Mouse (Mus musculus): ENCODE data around the gene Tap1.
"Not testable (repeated sequence)": the region's sequence is repeated elsewhere in the genome, so short reads cannot be mapped to it uniquely, and the experiment has no call there.

The Tap1 gene

GRCm38 (mm10) chr17:34187261-34187916, at the start of gene Tap1, which contains the start of gene Psmb9:
Gene Tap1, plus strand, starts transcription at chr17:34187553.
Gene Psmb9, minus strand, starts transcription at chr17:34187764.
- DNase-seq: peak; percentile 100

GRCm38 (mm10) chr17:34137601-34138000, 49.8 kb upstream of the Tap1 start:
- no peak for DNase-seq

GRCm38 (mm10) chr17:34138655-34139054, 48.7 kb upstream of the Tap1 start:
- no peak for DNase-seq

GRCm38 (mm10) chr17:34139416-34139815, 47.9 kb upstream of the Tap1 start:
- DNase-seq: no peak

- no peak for DNase-seq
These were observed 47.1 kb upstream of the Tap1 start for GRCm38 (mm10) chr17:34140240-34140639.

GRCm38 (mm10) chr17:34141448-34141847, 45.9 kb upstream of the Tap1 start:
- DNase-seq: no peak

- no peak for DNase-seq
These were observed 44.8 kb upstream of the Tap1 start for GRCm38 (mm10) chr17:34142456-34143010.

- DNase-seq: peak; percentile 90
These were observed 44.3 kb upstream of the Tap1 start, which contains the start of gene H2-DMb2 for GRCm38 (mm10) chr17:34143033-34143432. Gene H2-DMb2, plus strand, starts transcription at chr17:34143307.

GRCm38 (mm10) chr17:34143461-34143860, 43.9 kb upstream of the Tap1 start:
- no peak for DNase-seq

- DNase-seq: not testable (repeated sequence)
These were observed 43.1 kb upstream of the Tap1 start for GRCm38 (mm10) chr17:34144221-34144620.

GRCm38 (mm10) chr17:34144960-34145371, 42.4 kb upstream of the Tap1 start:
- no peak for DNase-seq

GRCm38 (mm10) chr17:34152923-34153322, 34.4 kb upstream of the Tap1 start, which contains the start of gene H2-DMb1:
Gene H2-DMb1, plus strand, starts transcription at chr17:34153072.
- no peak for DNase-seq

GRCm38 (mm10) chr17:34155534-34155933, 31.8 kb upstream of the Tap1 start:
- DNase-seq: no peak

- DNase-seq: peak; percentile 78
These were observed 23.0 kb upstream of the Tap1 start for GRCm38 (mm10) chr17:34164202-34164895.

GRCm38 (mm10) chr17:34165033-34165730, 22.2 kb upstream of the Tap1 start:
- peak; percentile 57 for DNase-seq

- peak; percentile 64 for DNase-seq
These were observed 18.1 kb upstream of the Tap1 start for GRCm38 (mm10) chr17:34169279-34169678.

GRCm38 (mm10) chr17:34170487-34170876, 16.9 kb upstream of the Tap1 start:
- no peak for DNase-seq

- DNase-seq: peak; percentile 90
These were observed 16.4 kb upstream of the Tap1 start for GRCm38 (mm10) chr17:34170877-34171498.

GRCm38 (mm10) chr17:34172528-34172927, 14.8 kb upstream of the Tap1 start:
- DNase-seq: no peak

- DNase-seq: no peak
These were observed 13.3 kb upstream of the Tap1 start for GRCm38 (mm10) chr17:34174075-34174474.

GRCm38 (mm10) chr17:34177179-34177578, 10.2 kb upstream of the Tap1 start:
- no peak for DNase-seq

GRCm38 (mm10) chr17:34179019-34179418, 8.3 kb upstream of the Tap1 start:
- no peak for DNase-seq

Data from thymus, postnatal 14 days (tissue).